Mouse (Mus musculus) left cerebral cortex, adult 2 months (tissue): ENCODE data around the gene Nox3. TPM values are rescaled to one million over a fixed set of nuclear protein-coding genes. Genes with fewer than 3 reads are reported as not detected.

Experiments used
- DNase-seq, 2 experiments: peaks; one replicate each; pipeline ENCODE4 v3.0.0; 2021 to 2022; ENCODE audit warnings: low spot score in 2 of 2, mixed read lengths in 1 of 2; ENCODE audit errors: extremely low spot score in 1 of 2
- H3K27ac ChIP-seq: fragments of 200-600 bp; 2 replicates; pipeline ENCODE4 v1.8.1; 2022
- H3K4me3 ChIP-seq: fragments of 200-600 bp; 2 replicates; pipeline ENCODE4 v1.8.1; 2022
- CTCF ChIP-seq: fragments of 200-600 bp; IDR thresholded peaks from 2 replicates; pipeline ENCODE4 v1.8.1; 2022; ENCODE audit warnings: antibody characterized with exemption, mild to moderate bottlenecking, moderate library complexity
- intact Hi-C: fragments of 180-260 bp; cut with DNase I; formaldehyde crosslinking; loops from one replicate; pipeline ENCODE4 v1.15.1; 2025
- total RNA-seq, 2 experiments: library from RNA; stranded (reverse); gene quantifications; 2 replicates each; pipeline ENCODE4 v1.2.3; 2021

Nox3 gene
- total RNA-seq, 2 experiments from 2014 or later, result 0.30 TPM; not detected in 1

GRCm38 (mm10) chr17:3650377-3650776 is 45.7 kb downstream of the Nox3 start:
- no peak overlapping the region for H3K4me3 ChIP-seq
- TF ChIP-seq CTCF, result no peak
- intact Hi-C loops, result no loop called here
- H3K27ac ChIP-seq, result no peak overlapping the region
- no peak for DNase-seq

GRCm38 (mm10) chr17:3643582-3643981 is 52.5 kb downstream of the Nox3 start:
- TF ChIP-seq CTCF, result no peak
- no peak for DNase-seq
- Histone ChIP-seq H3K4me3 (no peak overlapping the region), H3K27ac (no peak overlapping the region)
- intact Hi-C loops, result no loop called here

- no peak for TF ChIP-seq CTCF
- Histone ChIP-seq H3K27ac (peak overlapping the region; percentile 32; the same call in 1 of the 2 replicates), H3K4me3 (no peak overlapping the region)
- no peak for DNase-seq
- intact Hi-C loops, result no loop called here
Observed at GRCm38 (mm10) chr17:3641456-3641855, 54.6 kb downstream of the Nox3 start.

- DNase-seq, result no peak
- H3K4me3 ChIP-seq, result no peak overlapping the region
- TF ChIP-seq CTCF, result no peak
- 0 out of 2 replicates have a peak overlapping the region, but pooled peaks have one; percentile 11 for H3K27ac ChIP-seq
- intact Hi-C loops, result no loop called here
Observed at GRCm38 (mm10) chr17:3638757-3639156, 57.3 kb downstream of the Nox3 start.

GRCm38 (mm10) chr17:3632501-3632900 is 63.6 kb downstream of the Nox3 start:
- no peak for DNase-seq
- intact Hi-C loops, result no loop called here
- Histone ChIP-seq H3K27ac (no peak overlapping the region), H3K4me3 (no peak overlapping the region)
- no peak for TF ChIP-seq CTCF

GRCm38 (mm10) chr17:3616329-3617216 is 79.5 kb downstream of the Nox3 start:
- DNase-seq, result no peak
- intact Hi-C loops, result no loop called here
- TF ChIP-seq CTCF, result no peak
- no peak overlapping the region for H3K4me3 ChIP-seq
- H3K27ac ChIP-seq, result no peak overlapping the region

- DNase-seq, result no peak
- H3K27ac ChIP-seq, result no peak overlapping the region
- intact Hi-C loops, result no loop called here
- no peak for TF ChIP-seq CTCF
- H3K4me3 ChIP-seq, result no peak overlapping the region
Observed at GRCm38 (mm10) chr17:3615553-3615952, 80.5 kb downstream of the Nox3 start.

GRCm38 (mm10) chr17:3611781-3612075 is 84.3 kb downstream of the Nox3 start:
- DNase-seq, result no peak
- no peak for TF ChIP-seq CTCF
- intact Hi-C loops, result no loop called here
- peak overlapping the region; percentile 83 for H3K27ac ChIP-seq
- H3K4me3 ChIP-seq, result no peak overlapping the region

- peak; percentile 20; the same call in 1 of the 2 replicates for TF ChIP-seq CTCF
Observed at GRCm38 (mm10) chr17:3610928-3611780, 84.9 kb downstream of the Nox3 start.

GRCm38 (mm10) chr17:3610307-3610754 is 85.7 kb downstream of the Nox3 start:
- no peak for DNase-seq
- no peak overlapping the region for H3K4me3 ChIP-seq
- intact Hi-C loops, result no loop called here
- H3K27ac ChIP-seq, result no peak overlapping the region; the same call in 1 of the 2 replicates
- TF ChIP-seq CTCF, result no peak

More at GRCm38 (mm10) chr17:3610928-3611780, 84.9 kb downstream of the Nox3 start:
- peak overlapping the region; percentile 83 for H3K27ac ChIP-seq
- H3K4me3 ChIP-seq, result peak overlapping the region; percentile 49
- peak; percentile 15 to 17 for DNase-seq
- intact Hi-C loops, result no loop called here

GRCm38 (mm10) chr17:3602954-3603672 is 92.9 kb downstream of the Nox3 start:
- no peak overlapping the region for H3K4me3 ChIP-seq
- TF ChIP-seq CTCF, result no peak
- H3K27ac ChIP-seq, result no peak overlapping the region
- intact Hi-C loops, result no loop called here
- no peak for DNase-seq
